Mouse (Mus musculus): ENCODE results near the gene Spcs3. TPM values are rescaled to one million over a fixed set of nuclear protein-coding genes. Genes with fewer than 3 reads are reported as not detected.
A peak's percentile ranks its signal among the peaks of the same experiment; 100 is the strongest.

Gene Spcs3
- polyA plus RNA-seq, 1 experiment from 2014 or later: 122 TPM

DNA sequence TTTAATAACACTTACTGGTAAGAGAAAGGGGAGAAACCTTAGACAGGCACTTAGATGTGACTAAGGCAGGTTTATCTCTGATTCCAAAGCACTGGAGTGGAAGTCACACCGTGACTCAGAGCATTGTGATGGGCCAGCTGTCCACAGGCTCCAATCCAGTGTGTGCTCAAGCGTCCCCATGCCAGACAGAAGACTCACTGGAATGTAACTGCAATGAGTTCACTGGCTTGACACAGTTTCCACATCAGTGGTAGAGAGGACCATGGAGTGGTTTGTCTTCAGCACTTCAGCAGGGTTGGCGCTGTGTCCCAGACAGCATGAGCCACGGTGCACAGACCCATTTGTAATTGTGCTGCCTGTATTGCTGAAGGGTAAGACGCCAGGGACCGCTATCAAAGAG, 18.6 kb upstream of the Spcs3 start:
- no peak overlapping the region for H3K27ac ChIP-seq (ENCODE audit: low read depth, low read length)
- H3K4me1 ChIP-seq (replicated peaks; ENCODE audit: control insufficient read depth, insufficient read depth, low read length): no peaks in the 10 kb centered on the region
- no peaks in the 10 kb centered on the region for H3K9me3 ChIP-seq (ENCODE audit: control insufficient read depth, low read length)
- no peak for DNase-seq (ENCODE audit: low spot score)
- ATAC-seq (replicated peaks; ENCODE audit: low FRiP score): no peak
- no peaks in the 10 kb centered on the region for H3K36me3 ChIP-seq (ENCODE audit: control insufficient read depth, insufficient read depth, low read length)
- H3K4me3 ChIP-seq (ENCODE audit: low read depth, low read length): no peak overlapping the region
- no peak overlapping the region for H3K9ac ChIP-seq (ENCODE audit: low read depth, low read length)
- WGBS: 75% methylated on average over 6 of the region's 6 CpGs
- H3K4me2 ChIP-seq: no peak overlapping the region
- no peaks in the 10 kb centered on the region for H3K27me3 ChIP-seq (replicated peaks; ENCODE audit: control insufficient read depth, insufficient read depth, low read length)

DNA sequence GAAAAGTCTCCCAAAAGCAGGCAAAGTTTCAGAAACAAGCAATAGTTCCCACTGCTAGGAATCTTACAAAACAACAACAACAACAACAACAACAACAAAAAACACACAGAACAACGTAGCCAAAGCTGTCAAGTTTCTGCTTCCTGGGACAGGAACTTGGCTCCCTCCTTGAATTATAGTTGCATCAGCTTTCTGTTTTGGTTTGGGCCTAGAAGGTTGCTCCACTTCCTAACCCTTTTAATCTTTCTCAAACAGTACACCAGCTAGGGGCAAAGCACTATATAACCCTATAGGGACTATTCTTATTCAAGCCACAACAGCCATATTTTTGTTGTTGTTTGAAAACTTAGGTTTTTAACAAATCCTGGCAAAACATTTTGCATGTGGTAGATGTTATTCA, 11.5 kb upstream of the Spcs3 start:
- no peak overlapping the region for H3K4me2 ChIP-seq
- H3K9ac ChIP-seq (ENCODE audit: low read depth, low read length): no peak overlapping the region
- ATAC-seq (replicated peaks; ENCODE audit: low FRiP score): no peak
- H3K4me1 ChIP-seq (replicated peaks; ENCODE audit: control insufficient read depth, insufficient read depth, low read length): no peaks in the 10 kb centered on the region
- H3K9me3 ChIP-seq (ENCODE audit: control insufficient read depth, low read length): no peaks in the 10 kb centered on the region
- no peaks in the 10 kb centered on the region for H3K27me3 ChIP-seq (replicated peaks; ENCODE audit: control insufficient read depth, insufficient read depth, low read length)
- H3K27ac ChIP-seq (ENCODE audit: low read depth, low read length): no peak overlapping the region
- no peaks in the 10 kb centered on the region for H3K36me3 ChIP-seq (ENCODE audit: control insufficient read depth, insufficient read depth, low read length)
- no peak for DNase-seq (ENCODE audit: low spot score)
- WGBS: 63% methylated on average over 1 of the region's 1 CpGs
- no peak overlapping the region for H3K4me3 ChIP-seq (ENCODE audit: low read depth, low read length)

DNA sequence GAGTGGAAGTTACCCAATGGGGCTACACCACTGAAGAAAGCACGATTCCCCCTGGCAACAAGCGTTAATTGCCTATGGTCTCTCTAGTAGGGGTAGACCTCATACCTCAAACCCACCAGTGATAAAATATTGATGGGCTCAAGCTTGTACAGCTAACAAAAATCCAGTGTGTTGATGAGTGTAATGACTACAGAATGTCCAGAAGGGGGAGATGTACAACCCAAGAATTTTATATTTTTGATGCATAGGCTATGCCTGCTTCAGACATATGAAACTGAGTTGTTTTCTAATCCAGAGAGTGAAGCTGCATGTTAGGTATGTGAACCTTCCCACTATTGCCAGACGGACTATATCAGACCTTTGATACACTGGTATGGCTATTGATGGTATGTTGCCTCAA, 7.5 kb upstream of the Spcs3 start:
- WGBS: 90% methylated on average over 3 of the region's 3 CpGs
- DNase-seq (ENCODE audit: low spot score) (no peak), ATAC-seq (replicated peaks; ENCODE audit: low FRiP score) (no peak)
- Histone ChIP-seq H3K27me3 (replicated peaks; ENCODE audit: control insufficient read depth, insufficient read depth, low read length) (no peaks in the 10 kb centered on the region), H3K9me3 (ENCODE audit: control insufficient read depth, low read length) (no peaks in the 10 kb centered on the region), H3K9ac (ENCODE audit: low read depth, low read length) (no peak overlapping the region), H3K4me2 (no peak overlapping the region), H3K27ac (ENCODE audit: low read depth, low read length) (no peak overlapping the region), H3K4me1 (replicated peaks; ENCODE audit: control insufficient read depth, insufficient read depth, low read length) (no peaks in the 10 kb centered on the region), H3K36me3 (ENCODE audit: control insufficient read depth, insufficient read depth, low read length) (no peaks in the 10 kb centered on the region), H3K4me3 (ENCODE audit: low read depth, low read length) (no peak overlapping the region)

DNA sequence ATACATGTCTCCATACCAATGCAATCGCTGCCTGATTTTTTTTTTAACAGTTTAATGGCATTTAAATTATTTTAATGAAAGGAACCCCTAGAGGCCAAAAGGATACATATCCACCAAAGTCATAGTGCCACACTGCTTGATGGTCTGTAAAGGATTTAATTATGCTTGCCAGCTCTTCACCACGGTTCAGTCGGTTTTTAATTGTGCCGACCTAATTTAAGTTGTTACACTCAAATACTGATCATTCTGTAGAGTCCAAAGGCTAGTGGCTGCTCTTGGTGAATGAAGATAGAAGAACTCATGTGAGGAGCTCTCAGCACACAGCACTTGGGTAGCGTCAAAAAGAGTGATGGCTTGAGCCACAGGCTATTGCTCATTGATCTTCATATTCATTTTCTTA, 5.4 kb upstream of the Spcs3 start:
- no peaks in the 10 kb centered on the region for H3K9me3 ChIP-seq (ENCODE audit: control insufficient read depth, low read length)
- H3K4me1 ChIP-seq (replicated peaks; ENCODE audit: control insufficient read depth, insufficient read depth, low read length): no peaks in the 10 kb centered on the region; the same call in 1 of the 2 replicates
- no peak overlapping the region for H3K4me3 ChIP-seq (ENCODE audit: low read depth, low read length)
- no peaks in the 10 kb centered on the region for H3K27me3 ChIP-seq (replicated peaks; ENCODE audit: control insufficient read depth, insufficient read depth, low read length)
- no peak overlapping the region for H3K27ac ChIP-seq (ENCODE audit: low read depth, low read length)
- no peaks in the 10 kb centered on the region for H3K36me3 ChIP-seq (ENCODE audit: control insufficient read depth, insufficient read depth, low read length)
- ATAC-seq (replicated peaks; ENCODE audit: low FRiP score) (no peak), DNase-seq (ENCODE audit: low spot score) (no peak)
- H3K9ac ChIP-seq (ENCODE audit: low read depth, low read length): no peak overlapping the region
- no peak overlapping the region for H3K4me2 ChIP-seq
- WGBS: 92% methylated on average over 5 of the region's 5 CpGs

DNA sequence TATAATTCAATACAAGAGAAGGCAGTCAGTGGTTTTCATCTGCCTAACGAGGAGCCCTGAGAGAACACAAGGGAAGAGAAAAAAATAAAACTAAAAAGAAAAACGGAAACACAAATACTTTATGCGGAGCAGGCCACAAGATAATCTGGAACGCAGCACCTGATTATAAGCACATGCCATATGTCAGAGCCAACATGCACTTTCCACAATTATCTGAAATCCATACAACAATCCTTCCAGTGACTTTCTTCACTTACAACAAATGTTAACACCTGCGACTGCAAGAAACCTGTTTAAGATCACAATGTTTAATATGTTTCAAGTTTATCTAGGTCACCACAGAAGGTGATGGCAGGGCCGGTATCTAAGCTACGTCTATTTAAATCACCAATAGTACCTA, 1.2 kb downstream of the Spcs3 start:
- no peak for DNase-seq (ENCODE audit: low spot score)
- peaks cover 14% of the 10 kb centered on the region for H3K4me1 ChIP-seq (replicated peaks; ENCODE audit: control insufficient read depth, insufficient read depth, low read length)
- 36% methylated on average over 7 of the region's 7 CpGs for WGBS
- no peaks in the 10 kb centered on the region for H3K9me3 ChIP-seq (ENCODE audit: control insufficient read depth, low read length)
- H3K27me3 ChIP-seq (replicated peaks; ENCODE audit: control insufficient read depth, insufficient read depth, low read length): no peaks in the 10 kb centered on the region
- peaks cover 8% of the 10 kb centered on the region; the same call in 1 of the 2 replicates for H3K36me3 ChIP-seq (ENCODE audit: control insufficient read depth, insufficient read depth, low read length)
- H3K9ac ChIP-seq (ENCODE audit: low read depth, low read length): peak overlapping the region; percentile 93
- no peak for ATAC-seq (replicated peaks; ENCODE audit: low FRiP score)
- H3K4me3 ChIP-seq (ENCODE audit: low read depth, low read length): peak overlapping the region; percentile 89
- H3K4me2 ChIP-seq: peak overlapping the region; percentile 75
- no peak overlapping the region; the same call in 1 of the 2 replicates for H3K27ac ChIP-seq (ENCODE audit: low read depth, low read length)

- no peak overlapping the region for H3K4me2 ChIP-seq
- H3K36me3 ChIP-seq (ENCODE audit: control insufficient read depth, insufficient read depth, low read length): peaks cover 10% of the 10 kb centered on the region; the same call in 1 of the 2 replicates
- no peak overlapping the region for H3K27ac ChIP-seq (ENCODE audit: low read depth, low read length)
- H3K4me1 ChIP-seq (replicated peaks; ENCODE audit: control insufficient read depth, insufficient read depth, low read length): peaks cover 14% of the 10 kb centered on the region
- no peak for DNase-seq (ENCODE audit: low spot score)
- H3K9ac ChIP-seq (ENCODE audit: low read depth, low read length): no peak overlapping the region
- no peaks in the 10 kb centered on the region for H3K27me3 ChIP-seq (replicated peaks; ENCODE audit: control insufficient read depth, insufficient read depth, low read length)
- H3K9me3 ChIP-seq (ENCODE audit: control insufficient read depth, low read length): no peaks in the 10 kb centered on the region
- H3K4me3 ChIP-seq (ENCODE audit: low read depth, low read length): no peak overlapping the region
- 98% methylated on average over 6 of the region's 6 CpGs for WGBS
- no peak for ATAC-seq (replicated peaks; ENCODE audit: low FRiP score)
Measured at GRCm38 (mm10) chr8:54526700-54527099, 3.1 kb downstream of the Spcs3 start.

DNA sequence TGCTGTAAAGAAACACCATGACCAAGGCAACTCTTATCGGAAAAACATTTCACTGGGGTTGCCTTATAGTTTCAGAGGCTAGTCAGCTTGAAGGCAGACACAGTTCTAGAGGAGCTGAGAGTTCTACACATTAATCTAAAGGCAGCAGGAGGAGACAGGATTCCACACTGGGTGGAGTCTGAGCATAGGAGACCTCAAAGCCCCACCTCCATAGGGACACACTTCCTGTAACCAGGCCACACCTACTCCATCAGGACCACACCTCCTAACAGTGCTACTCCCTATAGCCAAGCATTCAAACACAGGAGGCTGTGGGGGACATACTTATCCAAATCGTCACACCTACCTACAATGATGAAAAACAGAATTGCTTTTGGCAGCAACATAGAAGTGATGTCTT, 4.2 kb downstream of the Spcs3 start:
- 92% methylated on average over 2 of the region's 2 CpGs for WGBS

GRCm38 (mm10) chr8:54520516-54520915, 9.3 kb downstream of the Spcs3 start:
- H3K27me3 ChIP-seq (replicated peaks; ENCODE audit: control insufficient read depth, insufficient read depth, low read length): no peaks in the 10 kb centered on the region
- H3K9me3 ChIP-seq (ENCODE audit: control insufficient read depth, low read length): no peaks in the 10 kb centered on the region
- H3K4me2 ChIP-seq: no peak overlapping the region
- 76% methylated on average over 4 of the region's 4 CpGs for WGBS
- H3K27ac ChIP-seq (ENCODE audit: low read depth, low read length): peak overlapping the region; percentile 35; the same call in 1 of the 2 replicates
- ATAC-seq (replicated peaks; ENCODE audit: low FRiP score) (no peak), DNase-seq (ENCODE audit: low spot score) (no peak)
- no peak overlapping the region for H3K9ac ChIP-seq (ENCODE audit: low read depth, low read length)
- H3K36me3 ChIP-seq (ENCODE audit: control insufficient read depth, insufficient read depth, low read length): peaks cover 7% of the 10 kb centered on the region; the same call in 1 of the 2 replicates
- H3K4me1 ChIP-seq (replicated peaks; ENCODE audit: control insufficient read depth, insufficient read depth, low read length): peaks cover 7% of the 10 kb centered on the region; the same call in 1 of the 2 replicates
- no peak overlapping the region for H3K4me3 ChIP-seq (ENCODE audit: low read depth, low read length)

More for the DNA sequence above, 4.2 kb downstream of the Spcs3 start:
- ATAC-seq (replicated peaks; ENCODE audit: low FRiP score): peak; percentile 57
- DNase-seq (ENCODE audit: low spot score): no peak
- no peaks in the 10 kb centered on the region for H3K27me3 ChIP-seq (replicated peaks; ENCODE audit: control insufficient read depth, insufficient read depth, low read length)
- no peak overlapping the region for H3K27ac ChIP-seq (ENCODE audit: low read depth, low read length)
- no peak overlapping the region for H3K4me2 ChIP-seq
- no peaks in the 10 kb centered on the region for H3K9me3 ChIP-seq (ENCODE audit: control insufficient read depth, low read length)
- no peak overlapping the region for H3K4me3 ChIP-seq (ENCODE audit: low read depth, low read length)
- H3K9ac ChIP-seq (ENCODE audit: low read depth, low read length): no peak overlapping the region
- peaks cover 10% of the 10 kb centered on the region; the same call in 1 of the 2 replicates for H3K36me3 ChIP-seq (ENCODE audit: control insufficient read depth, insufficient read depth, low read length)
- peaks cover 18% of the 10 kb centered on the region for H3K4me1 ChIP-seq (replicated peaks; ENCODE audit: control insufficient read depth, insufficient read depth, low read length)

GRCm38 (mm10) chr8:54518756-54519460, 10.9 kb downstream of the Spcs3 start:
- Histone ChIP-seq H3K36me3 (ENCODE audit: control insufficient read depth, insufficient read depth, low read length) (peaks cover 5% of the 10 kb centered on the region; the same call in 1 of the 2 replicates), H3K9ac (ENCODE audit: low read depth, low read length) (no peak overlapping the region), H3K4me3 (ENCODE audit: low read depth, low read length) (no peak overlapping the region), H3K27me3 (replicated peaks; ENCODE audit: control insufficient read depth, insufficient read depth, low read length) (no peaks in the 10 kb centered on the region), H3K9me3 (ENCODE audit: control insufficient read depth, low read length) (no peaks in the 10 kb centered on the region), H3K4me2 (no peak overlapping the region), H3K27ac (ENCODE audit: low read depth, low read length) (no peak overlapping the region), H3K4me1 (replicated peaks; ENCODE audit: control insufficient read depth, insufficient read depth, low read length) (peaks cover 7% of the 10 kb centered on the region; the same call in 1 of the 2 replicates)
- DNase-seq (ENCODE audit: low spot score) (no peak), ATAC-seq (replicated peaks; ENCODE audit: low FRiP score) (no peak)
- 83% methylated on average over 10 of the region's 10 CpGs for WGBS

Data from liver, embryonic 11.5 days (tissue).